Mouse (Mus musculus) myocyte (in vitro differentiated cells): ENCODE results near the gene Socs1. TPM values are rescaled to one million over a fixed set of nuclear protein-coding genes. Genes with fewer than 3 reads are reported as not detected.

Experiments used
- H3K27me3 ChIP-seq: one replicate; pipeline ENCODE4 v1.6.1; 2011; ENCODE audit not compliant: control insufficient read depth, insufficient read depth, insufficient read length
- H3K36me3 ChIP-seq: one replicate; pipeline ENCODE4 v1.6.1; 2011; ENCODE audit not compliant: control insufficient read depth, insufficient read depth
- H3K4me2 ChIP-seq: one replicate; pipeline ENCODE4 v1.6.1; 2011; ENCODE audit warnings: low read depth, control low read depth
- H3K4me3 ChIP-seq: one replicate; pipeline ENCODE4 v1.5.1; 2011; ENCODE audit warnings: mild to moderate bottlenecking, control low read depth, moderate library complexity
- H3K79me2 ChIP-seq: one replicate; pipeline ENCODE4 v1.6.1; 2011; ENCODE audit not compliant: control insufficient read depth, insufficient read depth
- H3ac ChIP-seq: one replicate; pipeline ENCODE4 v1.6.1; 2011; ENCODE audit not compliant: control insufficient read depth, insufficient read length
- CEBPB ChIP-seq: IDR thresholded peaks from 2 replicates; pipeline ENCODE4 v1.6.1; 2011; ENCODE audit warnings: mild to moderate bottlenecking, moderate library complexity; ENCODE audit not compliant: poor library complexity, insufficient read depth, severe bottlenecking
- E2F4 ChIP-seq: IDR thresholded peaks from one replicate; pipeline ENCODE4 v1.6.1; 2011; ENCODE audit warnings: mild to moderate bottlenecking, control low read depth, moderate library complexity; ENCODE audit not compliant: insufficient read depth
- MAX ChIP-seq: IDR thresholded peaks from one replicate; pipeline ENCODE4 v1.6.1; 2011; ENCODE audit warnings: low read depth, mild to moderate bottlenecking, control low read depth
- MYOD1 ChIP-seq, 3 experiments: IDR thresholded peaks; one replicate each; pipeline ENCODE4 v1.6.1; 2011; ENCODE audit warnings: control low read depth in 2 of 3, low read depth in 2 of 3, mild to moderate bottlenecking in 2 of 3, moderate library complexity in 1 of 3; ENCODE audit not compliant: insufficient read length in 2 of 3, control insufficient read depth in 1 of 3
- MYOG ChIP-seq, 3 experiments: IDR thresholded peaks; one replicate each; pipeline ENCODE4 v1.6.1; 2011; ENCODE audit warnings: control low read depth in 2 of 3, low read depth in 2 of 3, mild to moderate bottlenecking in 2 of 3; ENCODE audit not compliant: insufficient read length in 2 of 3, control insufficient read depth in 1 of 3, insufficient read depth in 1 of 3
- POLR2A ChIP-seq: IDR thresholded peaks from one replicate; pipeline ENCODE4 v1.6.1; 2011; ENCODE audit warnings: low read depth, mild to moderate bottlenecking, control low read depth, moderate library complexity; ENCODE audit not compliant: insufficient read length
- POLR2AphosphoS2 ChIP-seq: IDR thresholded peaks from one replicate; pipeline ENCODE4 v1.6.1; 2011; ENCODE audit warnings: low read depth, control low read depth; ENCODE audit not compliant: insufficient read length
- REST ChIP-seq: IDR thresholded peaks from one replicate; pipeline ENCODE4 v1.6.1; 2011; ENCODE audit warnings: mild to moderate bottlenecking, control low read depth, moderate library complexity; ENCODE audit not compliant: insufficient read depth, insufficient read length
- SRF ChIP-seq: IDR thresholded peaks from one replicate; pipeline ENCODE4 v1.6.1; 2011; ENCODE audit warnings: low read depth; ENCODE audit not compliant: control insufficient read depth, insufficient read length
- TCF12 ChIP-seq: IDR thresholded peaks from one replicate; pipeline ENCODE4 v1.6.1; 2011; ENCODE audit warnings: mild to moderate bottlenecking, control low read depth; ENCODE audit not compliant: poor library complexity, insufficient read depth, severe bottlenecking
- TCF3 ChIP-seq: IDR thresholded peaks from one replicate; pipeline ENCODE4 v1.6.1; 2011; ENCODE audit warnings: low read depth, control low read depth; ENCODE audit not compliant: insufficient read length
- USF1 ChIP-seq: IDR thresholded peaks from one replicate; pipeline ENCODE4 v1.6.1; 2011; ENCODE audit warnings: low read depth, mild to moderate bottlenecking, control low read depth, moderate library complexity
- polyA plus RNA-seq: library from polyadenylated mRNA; unstranded; fragments of >200 nt; fragmentation: generic; extraction: Trizol; gene quantifications from one replicate; pipeline ENCODE4 v1.2.1, GENCODE M21; 2012; ENCODE audit warnings: missing spikeins

Socs1 gene
- polyA plus RNA-seq, 1 experiment: 1.7 TPM

- H3ac ChIP-seq: no peak overlapping the region
- H3K4me2 ChIP-seq: no peak overlapping the region
- no peaks in the 10 kb centered on the region for H3K36me3 ChIP-seq
- H3K79me2 ChIP-seq: no peaks in the 10 kb centered on the region
- no peak overlapping the region for H3K4me3 ChIP-seq
- TF ChIP-seq SRF (no peak), E2F4 (no peak), POLR2A (no peak), MAX (no peak), POLR2AphosphoS2 (no peak), MYOG (IDR thresholded peaks at IDR 0.05; ENCODE audit: control insufficient read depth in 1 of 3, insufficient read depth in 1 of 3, insufficient read length in 2 of 3, low read depth in 2 of 3) (no peak), TCF12 (no peak), CEBPB (no peak), REST (no peak), USF1 (no peak), TCF3 (no peak), MYOD1 (IDR thresholded peaks at IDR 0.05; ENCODE audit: control insufficient read depth in 1 of 3, insufficient read length in 2 of 3, low read depth in 2 of 3) (no peak)
- H3K27me3 ChIP-seq: no peaks in the 10 kb centered on the region
Observed at GRCm38 (mm10) chr16:10736364-10736763, 49.0 kb downstream of the Socs1 start.

- H3K36me3 ChIP-seq: no peaks in the 10 kb centered on the region
- H3K4me2 ChIP-seq: no peak overlapping the region
- H3K79me2 ChIP-seq: no peaks in the 10 kb centered on the region
- no peak overlapping the region for H3K4me3 ChIP-seq
- no peak overlapping the region for H3ac ChIP-seq
- no peaks in the 10 kb centered on the region for H3K27me3 ChIP-seq
- TF ChIP-seq SRF (no peak), POLR2A (no peak), MYOG (IDR thresholded peaks at IDR 0.05; ENCODE audit: control insufficient read depth in 1 of 3, insufficient read depth in 1 of 3, insufficient read length in 2 of 3, low read depth in 2 of 3) (no peak), TCF3 (no peak)
Observed at GRCm38 (mm10) chr16:10735781-10736180, 49.6 kb downstream of the Socs1 start.

GRCm38 (mm10) chr16:10732421-10732820 is 52.9 kb downstream of the Socs1 start:
- Histone ChIP-seq H3K36me3 (no peaks in the 10 kb centered on the region), H3K4me3 (no peak overlapping the region), H3K79me2 (no peaks in the 10 kb centered on the region), H3ac (no peak overlapping the region), H3K27me3 (no peaks in the 10 kb centered on the region), H3K4me2 (no peak overlapping the region)
- TF ChIP-seq USF1: no peak
- TF ChIP-seq MAX: no peak
- no peak for TF ChIP-seq MYOD1 (IDR thresholded peaks at IDR 0.05; ENCODE audit: control insufficient read depth in 1 of 3, insufficient read length in 2 of 3, low read depth in 2 of 3)
- no peak for TF ChIP-seq TCF3
- TF ChIP-seq MYOG (IDR thresholded peaks at IDR 0.05; ENCODE audit: control insufficient read depth in 1 of 3, insufficient read depth in 1 of 3, insufficient read length in 2 of 3, low read depth in 2 of 3): no peak
- no peak for TF ChIP-seq TCF12
- TF ChIP-seq E2F4: no peak

Other genes starting within 250 kb of the Socs1 start
- 20.8 TPM for gene Dexi, start 242.5 kb downstream of the Socs1 start, polyA plus RNA-seq
- gene Clec16a, start 240.2 kb downstream of the Socs1 start, polyA plus RNA-seq: 15.5 TPM
- gene Tnp2, start 3.1 kb upstream of the Socs1 start, polyA plus RNA-seq: 0.12 TPM
- not detected for gene Prm3, start 5.4 kb upstream of the Socs1 start, polyA plus RNA-seq
- not detected for gene Prm2, start 10.6 kb upstream of the Socs1 start, polyA plus RNA-seq
- gene Prm1, start 20.3 kb upstream of the Socs1 start, polyA plus RNA-seq: not detected
- not detected for gene Gm11172, start 27.4 kb upstream of the Socs1 start, polyA plus RNA-seq
- 0.64 TPM for gene Rmi2, start 49.5 kb upstream of the Socs1 start, polyA plus RNA-seq